Mouse (Mus musculus) hindbrain, embryonic 12.5 days (tissue): ENCODE data around the gene Dlx2. TPM values are rescaled to one million over a fixed set of nuclear protein-coding genes. Genes with fewer than 3 reads are reported as not detected.

Source experiments
- polyA plus RNA-seq: library from polyadenylated mRNA; unstranded; fragments of >200 nt; fragmentation: Nextera tagmentation; extraction: Ambion mirVana; gene quantifications from 2 replicates; pipeline ENCODE4 v1.2.1, GENCODE M21; 2016

Dlx2 gene
- polyA plus RNA-seq, 1 experiment from 2014 or later, result 4.7 TPM

Other genes starting within 250 kb of the Dlx2 start
- 48.8 and 54.1 TPM in 2 replicates for gene Slc25a12, start 179.0 kb downstream of the Dlx2 start, polyA plus RNA-seq
- gene Hat1, start 157.8 kb downstream of the Dlx2 start, polyA plus RNA-seq, result 94.2 and 94.9 TPM in 2 replicates
- 34.3 and 35.1 TPM in 2 replicates for gene Metap1d, start 93.5 kb downstream of the Dlx2 start, polyA plus RNA-seq
- 8.3 and 10.1 TPM in 2 replicates for gene Dlx1, start 18.6 kb downstream of the Dlx2 start, polyA plus RNA-seq
- gene Itga6, start 198.9 kb upstream of the Dlx2 start, polyA plus RNA-seq, result 31.5 and 34.6 TPM in 2 replicates